Mouse (Mus musculus) heart, adult 9 months (tissue): ENCODE measurements at regions not wholly inside any gene's neighbourhood (a gene's known extent, or its start where the extent isn't known, plus 50 kb on each side); places are given as distances from the start of the nearest gene placed in this dataset.

Source experiments
- DNase-seq, 2 experiments: peaks; one replicate each; pipeline ENCODE4 v3.0.0; 2022; ENCODE audit warnings: low spot score in 2 of 2

- no peak for DNase-seq
These were observed 81.9 kb downstream of the Tm2d3 start for GRCm38 (mm10) chr7:65772845-65773244.

GRCm38 (mm10) chr7:65773948-65774347 lies 83.0 kb downstream of the Tm2d3 start:
- no peak for DNase-seq

- DNase-seq: no peak
These were observed 83.5 kb downstream of the Tm2d3 start for GRCm38 (mm10) chr7:65774388-65775015.

GRCm38 (mm10) chr7:65775016-65775415 lies 84.0 kb downstream of the Tm2d3 start:
- no peak for DNase-seq

- no peak for DNase-seq
These were observed 81.7 kb upstream of the Pcsk6 start for GRCm38 (mm10) chr7:65779716-65780372.

GRCm38 (mm10) chr7:65780578-65781370 lies 80.8 kb upstream of the Pcsk6 start:
- DNase-seq: no peak

- peak; percentile 19 to 39 for DNase-seq
These were observed 79.5 kb upstream of the Pcsk6 start for GRCm38 (mm10) chr7:65782024-65782423.

- no peak for DNase-seq
These were observed 77.8 kb upstream of the Pcsk6 start for GRCm38 (mm10) chr7:65783773-65784172.

GRCm38 (mm10) chr7:65786916-65787315 lies 74.6 kb upstream of the Pcsk6 start:
- DNase-seq: no peak

GRCm38 (mm10) chr7:65787849-65788248 lies 73.7 kb upstream of the Pcsk6 start:
- DNase-seq: no peak

- DNase-seq: no peak
These were observed 71.3 kb upstream of the Pcsk6 start for GRCm38 (mm10) chr7:65790264-65790663.

- no peak for DNase-seq
These were observed 69.2 kb upstream of the Pcsk6 start for GRCm38 (mm10) chr7:65792187-65792823.

- DNase-seq: peak in 1 of 2 experiments; percentile 8
These were observed 59.2 kb upstream of the Pcsk6 start for GRCm38 (mm10) chr7:65802306-65802705.

GRCm38 (mm10) chr7:65802806-65803205 lies 58.7 kb upstream of the Pcsk6 start:
- no peak for DNase-seq

GRCm38 (mm10) chr7:65803422-65804303 lies 57.9 kb upstream of the Pcsk6 start:
- peak; percentile 71 to 82 for DNase-seq
